Mouse (Mus musculus): ENCODE results near the gene Pde11a.

DNA sequence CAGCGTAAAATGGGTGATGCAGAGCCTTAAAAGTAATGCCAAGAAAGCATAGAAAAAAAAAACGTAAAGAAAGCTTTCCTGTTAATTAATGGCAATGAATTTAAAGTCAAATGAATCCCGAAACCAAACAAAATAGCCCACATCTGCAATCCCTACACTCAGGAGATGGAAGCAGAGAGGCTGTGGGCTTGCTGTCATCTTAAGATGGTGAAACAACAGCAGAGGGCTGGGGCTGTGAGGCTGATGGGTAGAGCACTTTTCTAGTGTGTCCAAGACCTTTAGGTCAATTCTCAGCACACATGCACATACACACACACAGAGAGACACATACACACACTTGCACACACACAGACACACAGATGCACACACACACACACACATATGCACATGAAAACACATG is 12.4 kb downstream of the Pde11a start:
- no peak for TF ChIP-seq CTCF (conservative IDR thresholded peaks at IDR 0.05; ENCODE audit: low read length)
- TF ChIP-seq NANOG (IDR thresholded peaks at IDR 0.05; ENCODE audit: borderline replicate concordance, low read length), result no peak
- no peak for TF ChIP-seq POU5F1 (IDR thresholded peaks at IDR 0.05; ENCODE audit: borderline replicate concordance, low read length)

All from E14TG2a.4 (cell line).